Mouse (Mus musculus): ENCODE data around the gene Dclre1b. TPM values are rescaled to one million over a fixed set of nuclear protein-coding genes. Genes with fewer than 3 reads are reported as not detected.

Dclre1b gene
- polyA plus RNA-seq, 1 experiment from 2014 or later: 28.3 TPM

DNA sequence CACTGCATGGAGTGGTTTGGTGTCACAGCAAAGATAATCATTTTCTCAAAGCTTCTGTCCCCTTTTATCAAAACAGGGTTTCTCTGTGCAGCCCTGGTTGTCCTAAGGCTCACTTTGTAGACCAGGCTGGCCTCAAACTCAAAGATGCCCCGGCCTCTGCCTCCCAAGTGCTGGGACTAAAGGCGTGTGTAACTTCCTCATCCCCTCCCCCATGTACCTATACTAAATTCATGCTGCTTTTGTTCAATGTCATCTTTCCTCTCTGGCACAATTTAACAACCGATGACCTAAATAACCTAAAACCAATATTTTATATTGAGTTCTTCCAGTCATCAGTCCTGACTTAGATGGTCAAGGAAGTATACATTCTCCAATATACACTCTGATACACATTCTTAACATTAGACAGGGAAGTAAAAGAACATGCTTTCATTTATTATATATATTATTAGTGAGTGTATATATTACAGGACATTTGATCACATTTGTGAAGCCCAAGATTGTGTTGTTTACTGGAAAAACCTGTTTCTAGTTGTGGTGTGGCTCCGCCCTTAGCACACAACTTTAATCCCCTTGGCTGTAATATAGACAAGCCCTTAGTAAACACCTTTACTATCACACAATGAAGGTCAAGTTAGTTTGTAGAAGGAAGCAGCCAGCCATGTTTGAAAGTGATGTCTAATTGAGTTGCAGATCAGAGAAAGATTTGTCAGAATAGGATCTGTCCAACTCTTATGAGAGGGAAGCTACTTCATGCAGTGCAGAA, 26.2 kb downstream of the Dclre1b start:
- ATAC-seq (replicated peaks; ENCODE audit: low FRiP score): no peak
- no peak overlapping the region for H3K4me2 ChIP-seq
- no peak overlapping the region for H3K4me3 ChIP-seq (replicated peaks)
- H3K27ac ChIP-seq: no peak overlapping the region
- no peak overlapping the region for H3K9ac ChIP-seq
- peaks cover 2% of the 10 kb centered on the region; the same call in 1 of the 2 replicates for H3K36me3 ChIP-seq
- H3K4me1 ChIP-seq: peaks cover 15% of the 10 kb centered on the region
- WGBS: 83% methylated on average over 4 of the region's 4 CpGs
- H3K27me3 ChIP-seq: no peaks in the 10 kb centered on the region
- no peaks in the 10 kb centered on the region for H3K9me3 ChIP-seq (replicated peaks)

DNA sequence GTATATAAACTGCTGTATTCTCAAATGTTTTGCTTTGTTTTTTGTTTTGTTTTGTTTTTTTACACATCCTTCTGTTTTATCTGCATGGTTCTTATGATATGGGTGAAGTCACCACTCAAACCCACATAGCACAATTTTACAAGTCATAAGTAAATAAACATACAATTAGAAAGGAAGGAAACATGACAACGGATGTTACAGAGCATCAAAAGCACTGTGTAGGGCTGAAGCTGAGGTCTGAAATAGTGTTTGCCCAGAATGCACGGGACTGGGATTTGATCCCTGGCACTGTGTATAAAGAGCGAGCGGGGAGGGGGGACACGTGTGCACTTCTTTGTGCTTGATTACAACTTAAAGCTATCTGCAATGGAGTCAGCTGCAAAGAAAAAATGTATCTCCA, 28.5 kb downstream of the Dclre1b start:
- H3K4me1 ChIP-seq: peaks cover 10% of the 10 kb centered on the region; the same call in 1 of the 2 replicates
- H3K27me3 ChIP-seq: no peaks in the 10 kb centered on the region
- no peak overlapping the region for H3K4me3 ChIP-seq (replicated peaks)
- WGBS: 84% methylated on average over 5 of the region's 5 CpGs
- H3K27ac ChIP-seq: no peak overlapping the region
- H3K9me3 ChIP-seq (replicated peaks): no peaks in the 10 kb centered on the region
- peaks cover 20% of the 10 kb centered on the region for H3K36me3 ChIP-seq
- H3K4me2 ChIP-seq: no peak overlapping the region
- no peak overlapping the region for H3K9ac ChIP-seq
- no peak for ATAC-seq (replicated peaks; ENCODE audit: low FRiP score)

DNA sequence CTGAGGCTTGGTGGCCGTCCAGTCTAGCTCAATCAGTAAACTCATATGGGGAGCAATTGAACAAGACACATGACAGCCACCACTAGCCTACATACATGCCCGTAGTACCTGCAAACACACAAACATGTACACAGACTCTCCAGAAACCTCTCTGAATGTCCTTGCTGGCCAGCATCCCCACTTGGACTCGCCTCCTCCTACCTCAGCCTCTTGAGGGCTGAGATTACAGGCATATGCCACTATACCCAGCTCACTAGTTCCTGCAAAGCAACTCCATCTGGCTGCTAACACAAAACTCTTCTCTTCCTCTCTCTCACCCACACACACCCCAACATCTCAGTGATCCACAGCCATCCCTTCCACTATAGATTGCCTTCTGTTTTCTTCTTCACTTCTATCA, 29.0 kb downstream of the Dclre1b start:
- Histone ChIP-seq H3K27me3 (no peaks in the 10 kb centered on the region), H3K27ac (no peak overlapping the region), H3K36me3 (peaks cover 24% of the 10 kb centered on the region), H3K9ac (no peak overlapping the region), H3K4me1 (peaks cover 7% of the 10 kb centered on the region; the same call in 1 of the 2 replicates), H3K4me2 (no peak overlapping the region), H3K9me3 (replicated peaks) (no peaks in the 10 kb centered on the region), H3K4me3 (replicated peaks) (no peak overlapping the region)
- WGBS: 82% methylated on average over 3 of the region's 3 CpGs
- ATAC-seq (replicated peaks; ENCODE audit: low FRiP score): no peak

DNA sequence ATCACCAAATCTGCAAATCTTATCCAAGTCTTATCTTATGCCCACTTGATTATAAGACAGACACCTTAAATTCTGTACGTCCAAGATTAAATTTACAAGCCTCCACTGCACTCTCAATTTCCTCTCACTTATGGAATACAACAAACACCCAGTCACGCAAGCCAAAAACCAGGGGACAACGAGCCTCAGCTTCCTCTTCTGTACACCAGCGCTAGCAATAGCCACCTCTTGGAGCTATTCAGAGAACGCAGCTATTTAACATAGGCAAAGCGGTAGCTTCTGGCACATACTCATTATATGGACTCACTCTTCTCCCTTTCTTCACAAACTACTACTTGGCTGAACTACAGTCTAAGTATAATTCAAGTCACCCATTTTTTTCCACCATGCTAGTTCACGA, 30.1 kb downstream of the Dclre1b start:
- no peak for ATAC-seq (replicated peaks; ENCODE audit: low FRiP score)
- 87% methylated on average over 7 of the region's 7 CpGs for WGBS
- Histone ChIP-seq H3K27ac (no peak overlapping the region), H3K4me1 (peaks cover 5% of the 10 kb centered on the region; the same call in 1 of the 2 replicates), H3K4me2 (no peak overlapping the region), H3K9ac (no peak overlapping the region), H3K27me3 (no peaks in the 10 kb centered on the region), H3K4me3 (replicated peaks) (no peak overlapping the region), H3K9me3 (replicated peaks) (no peaks in the 10 kb centered on the region), H3K36me3 (peaks cover 28% of the 10 kb centered on the region)

DNA sequence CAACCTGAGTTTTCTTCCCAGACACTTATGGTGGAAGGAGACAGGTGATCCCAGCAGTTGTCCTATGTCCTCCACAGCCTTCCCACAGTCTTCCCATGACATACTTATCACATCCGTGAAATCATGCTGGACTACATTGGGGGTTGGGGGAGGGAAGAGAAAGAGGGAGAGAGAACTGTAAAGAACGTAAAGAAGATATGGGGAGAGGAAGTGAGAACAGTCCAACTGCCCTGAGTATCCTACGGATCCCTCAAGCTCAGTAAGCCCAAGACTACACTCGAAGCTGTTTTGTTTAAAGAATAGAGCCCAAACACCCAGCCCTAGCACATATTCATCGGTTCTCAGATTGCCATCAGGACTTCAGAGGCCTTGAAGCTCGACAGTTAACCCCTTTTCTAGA, 30.6 kb downstream of the Dclre1b start:
- no peak for ATAC-seq (replicated peaks; ENCODE audit: low FRiP score)
- no peak overlapping the region for H3K4me2 ChIP-seq
- no peak overlapping the region for H3K9ac ChIP-seq
- H3K9me3 ChIP-seq (replicated peaks): no peaks in the 10 kb centered on the region
- H3K4me1 ChIP-seq: peaks cover 2% of the 10 kb centered on the region; the same call in 1 of the 2 replicates
- H3K4me3 ChIP-seq (replicated peaks): no peak overlapping the region
- H3K27ac ChIP-seq: no peak overlapping the region
- H3K27me3 ChIP-seq: no peaks in the 10 kb centered on the region
- WGBS: 83% methylated on average over 6 of the region's 6 CpGs
- H3K36me3 ChIP-seq: peaks cover 28% of the 10 kb centered on the region

DNA sequence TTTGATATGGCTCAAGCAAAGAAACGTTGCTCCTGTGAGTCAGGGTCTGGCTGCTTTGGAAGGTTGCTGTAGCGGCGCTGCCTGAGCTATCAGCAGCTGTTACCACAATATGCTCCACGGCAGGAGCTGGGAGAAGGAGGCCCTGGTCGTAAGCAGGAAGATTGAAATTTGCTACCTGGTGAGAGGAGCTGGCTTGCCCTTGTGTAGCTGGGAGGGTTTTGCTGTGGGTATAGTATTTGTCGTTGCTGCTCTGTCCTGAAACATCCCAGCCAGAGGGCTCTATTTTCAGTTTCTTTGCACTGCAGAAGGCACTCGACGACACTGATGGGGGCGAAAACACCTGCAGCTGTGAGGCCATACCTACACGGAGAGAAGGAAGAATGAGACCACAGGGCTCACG, 31.3 kb downstream of the Dclre1b start:
- no peaks in the 10 kb centered on the region for H3K27me3 ChIP-seq
- WGBS: 89% methylated on average over 11 of the region's 11 CpGs
- no peak overlapping the region for H3K4me2 ChIP-seq
- H3K4me3 ChIP-seq (replicated peaks): no peak overlapping the region
- ATAC-seq (replicated peaks; ENCODE audit: low FRiP score): no peak
- H3K9ac ChIP-seq: no peak overlapping the region
- no peaks in the 10 kb centered on the region for H3K9me3 ChIP-seq (replicated peaks)
- no peak overlapping the region for H3K27ac ChIP-seq
- H3K4me1 ChIP-seq: peaks cover 9% of the 10 kb centered on the region
- peaks cover 28% of the 10 kb centered on the region for H3K36me3 ChIP-seq

DNA sequence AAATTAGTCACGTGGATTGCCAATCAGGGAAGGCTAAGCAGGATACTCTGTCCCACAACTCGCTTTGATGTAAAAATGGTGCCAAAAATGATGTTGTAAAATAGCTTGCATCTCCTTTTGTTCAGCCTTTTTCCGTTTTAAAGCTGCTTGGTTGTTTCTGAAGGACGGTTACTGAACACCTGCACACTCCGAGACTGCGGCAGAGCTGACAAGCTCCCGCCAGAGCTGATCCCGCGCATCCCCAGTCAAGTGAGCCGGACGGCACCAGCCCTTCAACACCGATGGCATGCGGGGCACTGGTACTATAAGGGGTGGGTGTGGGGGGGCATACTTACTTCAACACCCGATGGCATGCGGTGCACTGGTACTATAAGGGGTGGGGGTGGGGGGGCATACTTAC, 35.2 kb downstream of the Dclre1b start:
- 87% methylated on average over 15 of the region's 15 CpGs for WGBS
- Histone ChIP-seq H3K4me2 (no peak overlapping the region), H3K9ac (no peak overlapping the region), H3K27ac (peak overlapping the region; percentile 56; the same call in 1 of the 2 replicates), H3K9me3 (replicated peaks) (no peaks in the 10 kb centered on the region), H3K4me1 (peaks cover 29% of the 10 kb centered on the region), H3K36me3 (peaks cover 44% of the 10 kb centered on the region), H3K27me3 (no peaks in the 10 kb centered on the region), H3K4me3 (replicated peaks) (no peak overlapping the region)
- 0 out of 2 replicates have a peak, but pooled peaks have one; percentile 25 for ATAC-seq (replicated peaks; ENCODE audit: low FRiP score)

DNA sequence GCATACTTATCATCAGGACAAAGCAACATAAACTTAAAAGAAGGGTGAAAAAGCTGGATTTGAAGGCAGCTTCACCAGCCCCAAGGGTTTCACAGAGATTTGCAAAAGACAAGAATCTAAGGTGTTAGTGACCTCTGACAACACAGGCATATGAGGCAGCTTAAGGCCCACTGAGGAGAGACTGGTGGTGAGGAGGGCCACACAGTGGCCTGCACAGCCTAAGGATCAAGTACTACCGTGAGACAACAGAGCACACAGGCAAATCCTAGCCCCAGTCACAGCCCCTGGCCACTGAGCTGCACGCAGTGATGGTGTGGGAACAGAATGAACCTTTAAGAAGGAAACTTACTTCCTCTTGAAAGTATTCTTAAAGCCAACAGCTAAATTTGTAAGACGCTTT, 35.7 kb downstream of the Dclre1b start:
- Histone ChIP-seq H3K36me3 (peaks cover 48% of the 10 kb centered on the region), H3K4me1 (peaks cover 29% of the 10 kb centered on the region), H3K4me2 (no peak overlapping the region), H3K27ac (peak overlapping the region; percentile 56; the same call in 1 of the 2 replicates), H3K4me3 (replicated peaks) (no peak overlapping the region), H3K9ac (no peak overlapping the region), H3K9me3 (replicated peaks) (no peaks in the 10 kb centered on the region), H3K27me3 (no peaks in the 10 kb centered on the region)
- ATAC-seq (replicated peaks; ENCODE audit: low FRiP score): no peak
- WGBS: 81% methylated on average over 3 of the region's 3 CpGs

DNA sequence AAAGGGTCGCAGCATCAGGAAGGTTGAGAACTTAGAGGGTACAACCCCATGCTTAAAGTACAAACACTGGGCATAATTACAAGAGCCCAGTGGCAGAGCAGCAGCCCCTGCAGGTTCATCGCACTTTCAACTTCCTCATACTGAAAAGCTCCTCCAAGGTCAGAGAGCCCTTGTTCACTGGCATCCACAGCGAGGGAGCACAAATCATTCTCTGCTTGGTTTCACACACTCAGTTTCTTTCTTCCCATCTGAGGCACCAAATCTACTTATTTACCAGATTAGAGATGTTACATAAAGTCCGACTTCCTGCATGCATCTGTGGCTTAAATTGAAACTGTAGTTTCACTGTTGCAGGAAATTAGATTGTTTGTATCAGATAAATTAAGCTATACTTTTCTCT, 36.4 kb downstream of the Dclre1b start:
- ATAC-seq (replicated peaks; ENCODE audit: low FRiP score): no peak
- no peaks in the 10 kb centered on the region for H3K27me3 ChIP-seq
- H3K9me3 ChIP-seq (replicated peaks): no peaks in the 10 kb centered on the region
- no peak overlapping the region for H3K4me2 ChIP-seq
- 46% methylated on average over 4 of the region's 4 CpGs for WGBS
- no peak overlapping the region for H3K4me3 ChIP-seq (replicated peaks)
- H3K4me1 ChIP-seq: peaks cover 29% of the 10 kb centered on the region
- peak overlapping the region; percentile 56; the same call in 1 of the 2 replicates for H3K27ac ChIP-seq
- peaks cover 48% of the 10 kb centered on the region for H3K36me3 ChIP-seq
- H3K9ac ChIP-seq: no peak overlapping the region

DNA sequence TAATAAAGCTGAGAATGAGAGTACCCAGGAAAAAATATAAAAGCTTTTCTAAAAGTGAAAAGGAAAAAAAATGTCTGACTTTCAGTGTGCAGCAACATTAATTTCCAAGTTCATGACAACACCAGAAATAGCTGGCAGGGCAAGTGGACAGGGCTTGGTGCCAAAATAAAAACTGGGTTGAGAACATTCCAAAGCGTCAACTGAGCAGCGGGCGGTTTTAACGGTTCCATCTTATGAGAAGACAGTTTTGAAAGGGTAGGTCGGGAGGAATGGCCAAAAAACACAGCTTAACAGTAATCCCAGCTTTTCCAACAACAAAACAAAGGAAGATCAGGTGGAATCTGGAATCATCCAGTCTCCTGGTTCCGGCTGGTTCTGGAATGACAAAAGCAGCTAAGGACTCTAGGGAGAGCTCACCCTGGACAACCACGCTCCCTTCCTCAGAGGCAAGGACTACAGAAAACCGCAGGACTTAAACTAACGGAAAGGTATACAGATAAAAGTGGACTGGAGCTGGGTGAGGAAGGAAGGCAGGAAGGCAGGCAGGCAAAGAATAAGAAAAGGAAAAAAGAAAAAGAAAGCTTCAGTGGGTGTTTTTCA, 37.6 kb downstream of the Dclre1b start:
- ATAC-seq (replicated peaks; ENCODE audit: low FRiP score): no peak
- WGBS: 59% methylated on average over 9 of the region's 9 CpGs
- Histone ChIP-seq H3K36me3 (peaks cover 39% of the 10 kb centered on the region), H3K9me3 (replicated peaks) (no peaks in the 10 kb centered on the region), H3K4me1 (peaks cover 29% of the 10 kb centered on the region), H3K27me3 (no peaks in the 10 kb centered on the region), H3K4me2 (no peak overlapping the region), H3K9ac (no peak overlapping the region), H3K4me3 (replicated peaks) (no peak overlapping the region), H3K27ac (peak overlapping the region; percentile 46)

DNA sequence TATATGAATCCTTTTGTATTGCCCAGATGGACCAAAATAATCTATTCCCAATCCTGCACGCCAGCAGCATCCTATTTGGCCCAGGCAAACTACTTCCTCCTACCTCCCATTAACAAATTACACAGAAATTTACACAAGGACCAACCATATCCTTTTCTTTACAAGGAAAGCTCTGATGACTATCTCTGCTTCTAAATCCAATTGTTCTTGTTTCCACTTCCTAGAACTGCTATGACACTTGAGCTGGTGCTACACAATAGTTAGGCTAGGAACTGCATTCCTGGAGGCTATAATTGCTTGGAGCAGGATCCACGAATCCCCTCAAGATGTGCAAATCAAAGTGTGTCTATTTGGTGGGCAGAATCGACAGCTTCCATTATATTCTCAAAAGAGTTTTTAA, 42.5 kb downstream of the Dclre1b start:
- Histone ChIP-seq H3K4me1 (peaks cover 9% of the 10 kb centered on the region), H3K27me3 (no peaks in the 10 kb centered on the region), H3K9me3 (replicated peaks) (no peaks in the 10 kb centered on the region), H3K27ac (no peak overlapping the region), H3K36me3 (peaks cover 55% of the 10 kb centered on the region), H3K4me2 (no peak overlapping the region), H3K9ac (no peak overlapping the region), H3K4me3 (replicated peaks) (no peak overlapping the region)
- 79% methylated on average over 3 of the region's 3 CpGs for whole genome bisulfite sequencing
- no peak for ATAC-seq (replicated peaks; ENCODE audit: low FRiP score)

DNA sequence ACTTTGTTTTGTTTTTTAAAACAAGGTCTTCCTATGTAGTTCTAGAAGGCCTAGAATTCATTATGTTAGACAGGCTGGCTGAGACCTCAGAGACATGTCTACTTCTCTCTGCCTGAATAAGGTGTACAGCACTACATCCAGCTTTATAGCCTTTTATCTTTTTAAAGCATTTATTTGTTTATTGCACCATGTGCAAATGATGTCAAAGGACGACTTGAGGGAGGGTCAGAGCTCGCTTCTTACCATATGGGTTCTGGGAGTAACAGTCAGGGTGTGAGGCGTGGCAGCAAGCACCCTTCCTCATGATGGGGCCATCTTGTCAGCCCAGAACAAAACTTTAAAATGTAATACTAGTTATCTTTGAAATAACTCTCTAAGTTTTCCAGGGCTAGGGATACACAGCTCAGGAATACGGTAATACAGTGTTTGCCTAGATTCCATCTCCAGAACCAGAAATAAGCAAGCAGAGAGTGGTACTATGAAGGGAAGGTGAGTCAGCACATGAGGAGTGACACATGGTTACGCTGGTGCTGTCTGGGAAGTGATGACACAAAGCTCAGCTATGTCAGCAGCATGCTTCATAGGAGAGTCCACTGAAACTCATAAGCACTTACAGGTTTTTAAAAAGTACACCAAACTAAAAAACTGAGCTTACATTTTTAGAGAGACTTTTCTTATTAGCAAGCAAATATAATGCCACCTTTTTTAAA, 49.8 kb downstream of the Dclre1b start:
- Histone ChIP-seq H3K9ac (no peak overlapping the region), H3K27me3 (no peaks in the 10 kb centered on the region), H3K4me1 (no peaks in the 10 kb centered on the region), H3K36me3 (peaks cover 90% of the 10 kb centered on the region), H3K4me2 (no peak overlapping the region), H3K27ac (no peak overlapping the region), H3K4me3 (replicated peaks) (no peak overlapping the region), H3K9me3 (replicated peaks) (no peaks in the 10 kb centered on the region)
- WGBS: 78% methylated on average over 5 of the region's 5 CpGs
- ATAC-seq (replicated peaks; ENCODE audit: low FRiP score): no peak

Data from kidney, embryonic 15.5 days (tissue).